Mouse (Mus musculus) testis, adult 2 months (tissue): ENCODE results near the gene Tmem214. TPM values are rescaled to one million over a fixed set of nuclear protein-coding genes. Genes with fewer than 3 reads are reported as not detected.

ENCODE experiments used
- H3K27ac ChIP-seq: fragments of 200-500 bp; 2 replicates; pipeline ENCODE4 v1.5.1; 2012; ENCODE audit warnings: low read depth, low read length; ENCODE audit not compliant: control insufficient read depth, insufficient read depth
- H3K27me3 ChIP-seq: fragments of 200-500 bp; 2 replicates; pipeline ENCODE4 v1.6.1; 2012; ENCODE audit warnings: mild to moderate bottlenecking, low read length, moderate library complexity; ENCODE audit not compliant: control insufficient read depth, insufficient read depth
- H3K36me3 ChIP-seq: fragments of 200-500 bp; 2 replicates; pipeline ENCODE4 v1.6.1; 2012; ENCODE audit warnings: mild to moderate bottlenecking, low read length; ENCODE audit not compliant: control insufficient read depth, insufficient read depth
- H3K4me1 ChIP-seq: fragments of 200-500 bp; 2 replicates; pipeline ENCODE4 v1.6.1; 2012; ENCODE audit warnings: low read length; ENCODE audit not compliant: control insufficient read depth, insufficient read depth
- H3K4me3 ChIP-seq: fragments of 200-500 bp; 2 replicates; pipeline ENCODE4 v1.5.1; 2012; ENCODE audit warnings: low read depth, mild to moderate bottlenecking, low read length, moderate library complexity, mixed read lengths; ENCODE audit not compliant: control insufficient read depth
- CTCF ChIP-seq: fragments of 200-500 bp; IDR thresholded peaks from 2 replicates; pipeline ENCODE4 v1.5.1; 2012; ENCODE audit warnings: low read depth, mild to moderate bottlenecking, inconsistent platforms, low read length, moderate library complexity; ENCODE audit not compliant: control insufficient read depth, insufficient read depth, insufficient replicate concordance
- POLR2A ChIP-seq: fragments of 200-500 bp; IDR thresholded peaks from 2 replicates; pipeline ENCODE4 v1.6.1; 2012; ENCODE audit warnings: low read depth, mild to moderate bottlenecking, inconsistent platforms, low read length, moderate library complexity; ENCODE audit not compliant: control insufficient read depth
- polyA plus RNA-seq: library from polyadenylated mRNA; depleted of rRNA; stranded (reverse); fragments of >200 nt; gene quantifications from 2 replicates; pipeline ENCODE4 v1.2.3, GENCODE M21; 2012; rRNA removed

Gene Tmem214
- polyA plus RNA-seq: 126 and 131 TPM in 2 replicates

DNA sequence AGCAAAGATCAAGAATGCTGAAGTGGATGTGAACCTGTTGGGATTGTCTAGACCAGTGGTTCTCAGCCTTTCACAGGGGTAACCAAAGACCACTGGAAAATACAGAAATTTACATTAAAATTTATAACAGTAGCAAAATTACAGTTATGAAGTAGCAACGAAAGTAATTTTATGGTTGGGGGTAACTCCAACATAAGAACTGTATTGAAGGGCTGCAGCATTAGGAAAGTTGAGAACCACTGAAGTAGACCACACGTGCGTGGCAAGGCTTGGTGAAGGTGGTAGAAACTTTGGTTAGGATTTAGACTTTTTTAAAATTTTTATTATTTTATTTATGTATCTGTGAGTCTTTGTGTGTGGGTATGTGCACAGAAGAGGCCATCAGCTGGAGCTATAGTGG is at the start of gene Tmem214:
TSS of gene Tmem214 (plus strand) at position 301 of the 400 bp plus-strand sequence.
- Histone ChIP-seq H3K4me1 (peaks cover 7% of the 10 kb centered on the region), H3K27ac (no peak within 1 kb of the TSS), H3K4me3 (peak within 1 kb of the TSS; percentile 99; the same call in 1 of the 2 replicates), H3K36me3 (peaks cover 1% of the 10 kb centered on the region), H3K27me3 (no peaks in the 10 kb centered on the region)
- TF ChIP-seq CTCF (no peak), POLR2A (no peak)

DNA sequence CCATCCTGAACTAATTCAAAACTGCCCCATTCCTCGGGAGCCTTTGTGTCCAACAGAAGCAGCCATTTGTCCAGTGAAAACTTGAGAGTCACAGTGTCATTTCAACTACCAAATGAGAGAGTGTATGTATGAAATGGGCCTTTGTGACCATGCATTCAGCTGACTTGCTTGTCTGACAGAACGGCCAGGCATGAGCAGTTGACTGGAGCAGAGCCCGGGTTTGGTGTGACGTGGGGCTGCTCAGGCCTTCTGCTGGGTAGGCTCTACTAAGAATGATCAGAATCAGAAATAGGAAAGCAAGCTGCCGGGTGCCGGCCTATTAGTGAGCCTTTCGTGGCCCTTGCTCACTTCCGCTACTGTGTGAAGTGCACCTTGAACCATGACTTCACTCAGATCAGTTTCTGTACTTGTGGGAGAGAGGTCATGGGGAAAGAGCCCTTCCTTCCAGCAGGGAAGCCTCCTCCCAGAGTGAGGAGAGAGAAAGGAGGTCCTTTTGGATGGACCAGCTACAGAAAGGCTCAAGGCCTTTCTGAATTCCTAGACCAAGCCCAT is 49.0 kb upstream of the Tmem214 start:
- TF ChIP-seq CTCF (no peak), POLR2A (no peak)
- Histone ChIP-seq H3K27me3 (no peaks in the 10 kb centered on the region), H3K4me1 (peaks cover 4% of the 10 kb centered on the region), H3K4me3 (no peak overlapping the region), H3K36me3 (no peaks in the 10 kb centered on the region), H3K27ac (no peak overlapping the region)

DNA sequence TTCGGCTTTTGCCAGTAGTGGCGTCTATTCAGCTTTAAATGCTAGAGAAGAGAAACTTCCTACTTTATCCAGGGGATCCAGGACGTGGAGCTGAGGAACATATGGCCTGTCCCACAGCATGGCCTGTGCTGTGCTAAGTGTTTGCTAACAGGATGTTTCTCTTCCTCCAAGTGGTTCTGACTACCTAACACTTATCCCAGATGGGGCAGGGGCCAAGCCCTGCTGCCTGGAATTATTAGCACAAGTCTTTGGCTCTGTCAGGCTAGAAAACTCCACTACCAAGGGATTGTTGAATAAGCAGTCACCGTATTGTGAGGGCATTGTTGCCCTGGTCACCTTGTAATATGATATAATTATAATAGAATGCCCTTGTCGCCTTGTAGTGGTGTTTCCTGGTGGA is 45.1 kb upstream of the Tmem214 start:
- H3K27me3 ChIP-seq: no peaks in the 10 kb centered on the region
- H3K4me1 ChIP-seq: peaks cover 17% of the 10 kb centered on the region
- TF ChIP-seq CTCF (no peak), POLR2A (no peak)
- H3K36me3 ChIP-seq: no peaks in the 10 kb centered on the region
- H3K27ac ChIP-seq: no peak overlapping the region
- H3K4me3 ChIP-seq: peak overlapping the region; percentile 30

DNA sequence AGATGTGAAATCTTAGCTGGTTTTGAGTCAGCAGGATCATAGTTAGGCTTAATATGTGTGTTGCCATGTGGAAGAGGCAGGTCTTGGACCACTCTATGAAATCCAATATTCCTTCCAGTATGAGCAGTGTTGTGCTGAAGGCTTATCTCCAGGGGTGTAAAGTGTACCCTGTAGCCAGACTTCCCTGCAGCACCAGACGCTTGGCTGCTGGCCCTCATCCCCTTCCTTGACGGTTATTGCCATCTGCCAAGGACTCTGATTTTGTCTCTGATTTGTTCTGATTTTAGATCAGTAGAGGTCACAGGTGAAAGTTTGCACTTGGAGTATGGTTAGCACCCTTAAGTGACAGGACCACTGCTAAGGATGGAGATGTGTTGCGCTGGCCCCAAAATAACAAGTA is 44.7 kb upstream of the Tmem214 start:
- Histone ChIP-seq H3K4me3 (no peak overlapping the region), H3K27me3 (no peaks in the 10 kb centered on the region), H3K27ac (no peak overlapping the region), H3K36me3 (no peaks in the 10 kb centered on the region), H3K4me1 (peaks cover 17% of the 10 kb centered on the region)
- no peak for TF ChIP-seq POLR2A
- no peak for TF ChIP-seq CTCF

DNA sequence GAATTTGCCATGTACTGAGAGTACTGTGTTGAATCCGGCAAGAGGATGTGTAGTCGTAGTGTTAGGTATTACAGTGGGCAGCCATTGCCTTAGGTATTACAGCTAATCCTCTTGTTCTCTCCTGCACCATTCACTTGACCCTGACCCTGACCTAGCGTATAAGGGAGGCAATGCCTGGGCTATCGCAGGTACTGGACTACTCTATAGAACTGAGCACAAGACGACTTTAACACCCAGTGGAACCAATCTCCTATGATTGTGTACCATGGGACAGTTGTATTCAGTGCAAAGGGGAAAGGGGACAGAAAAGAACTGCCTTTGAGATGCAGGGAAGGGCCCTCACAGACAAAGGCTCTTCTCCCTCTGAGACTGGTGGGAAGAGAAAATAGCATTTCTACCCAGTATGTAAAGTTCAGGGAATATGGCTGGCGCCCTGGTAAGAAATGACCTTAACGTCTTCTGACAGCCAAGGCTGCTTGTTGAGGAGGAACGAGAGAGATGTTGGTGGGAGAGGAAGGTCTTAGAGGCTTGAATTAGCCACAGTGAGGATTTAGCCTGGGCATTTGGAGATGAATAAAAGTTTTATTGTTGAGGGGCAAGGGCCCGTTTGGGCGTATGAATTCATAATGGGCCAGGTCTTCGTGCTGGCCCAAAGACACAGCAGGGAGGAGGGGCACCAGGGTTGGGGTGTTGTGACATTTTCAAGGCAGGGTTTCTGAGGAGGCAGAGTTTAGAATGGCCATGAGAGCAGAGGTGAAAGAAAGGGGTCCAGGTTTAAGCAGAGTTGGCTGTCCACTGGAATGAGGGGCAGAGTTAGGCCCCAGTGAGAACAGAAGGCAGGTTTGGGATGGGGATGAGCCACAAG is 43.5 kb upstream of the Tmem214 start:
- H3K36me3 ChIP-seq: no peaks in the 10 kb centered on the region
- TF ChIP-seq POLR2A: no peak
- no peak for TF ChIP-seq CTCF
- H3K27me3 ChIP-seq: no peaks in the 10 kb centered on the region
- no peak overlapping the region for H3K27ac ChIP-seq
- H3K4me3 ChIP-seq: no peak overlapping the region
- H3K4me1 ChIP-seq: peaks cover 17% of the 10 kb centered on the region

DNA sequence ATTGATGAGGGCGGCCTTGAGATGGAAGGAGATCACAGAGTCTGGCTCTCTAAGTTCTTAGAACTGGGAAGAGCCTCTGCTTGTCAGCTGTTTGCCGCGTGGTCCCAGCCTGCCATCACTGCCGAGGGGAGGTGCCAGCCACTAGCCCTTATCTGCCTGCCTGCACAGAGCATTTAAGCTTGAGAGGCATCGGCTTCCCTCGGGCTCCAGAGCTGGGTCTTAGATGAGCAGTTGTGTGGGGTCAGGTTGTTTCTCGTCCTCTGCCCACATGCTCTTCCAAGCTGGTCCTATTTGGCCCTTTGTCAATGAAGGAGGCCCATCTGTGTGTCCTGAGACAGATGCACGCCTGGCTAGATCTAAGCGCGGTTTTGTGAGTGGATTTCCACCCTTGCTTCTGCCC is 42.6 kb upstream of the Tmem214 start:
- TF ChIP-seq POLR2A (no peak), CTCF (no peak)
- Histone ChIP-seq H3K36me3 (no peaks in the 10 kb centered on the region), H3K4me3 (no peak overlapping the region), H3K4me1 (peaks cover 17% of the 10 kb centered on the region), H3K27me3 (no peaks in the 10 kb centered on the region), H3K27ac (no peak overlapping the region)

DNA sequence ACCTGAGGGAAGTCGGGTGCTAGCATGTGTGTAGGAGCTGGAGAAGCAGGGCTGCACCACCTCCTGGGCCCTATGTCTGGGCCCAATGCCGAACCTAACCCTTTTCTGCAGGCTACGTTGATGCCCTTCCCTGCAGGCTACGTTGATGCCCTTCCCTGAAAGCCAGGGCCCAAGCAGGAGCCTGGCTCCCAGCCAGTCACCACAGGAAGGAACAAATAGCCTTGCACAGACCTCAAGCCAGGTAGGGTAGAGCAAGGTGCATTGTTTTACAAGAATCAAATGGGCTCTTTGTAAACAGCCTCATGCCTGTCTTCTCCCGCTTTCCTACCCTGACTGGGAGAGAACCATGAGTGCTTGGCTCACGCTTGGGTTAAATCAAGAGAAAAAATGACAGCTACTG is 42.0 kb upstream of the Tmem214 start:
- TF ChIP-seq POLR2A (no peak), CTCF (no peak)
- H3K27ac ChIP-seq: no peak overlapping the region
- H3K27me3 ChIP-seq: no peaks in the 10 kb centered on the region
- H3K4me1 ChIP-seq: peaks cover 17% of the 10 kb centered on the region
- no peak overlapping the region; the same call in 1 of the 2 replicates for H3K4me3 ChIP-seq
- H3K36me3 ChIP-seq: no peaks in the 10 kb centered on the region
